Comparison of ENCODE assay signal across 8 mouse cellular contexts in genomic region chrX:160136153-160136552, GRCm38 (mm10). TPM values are rescaled to one million over a fixed set of nuclear protein-coding genes. Genes with fewer than 3 reads are reported as not detected.
A peak's percentile ranks its signal among the peaks of the same experiment; 100 is the strongest.
DNase-seq lines count a peak whose midpoint lies in the region; ATAC-seq and TF ChIP-seq lines count a peak whose summit lies in the region.

No protein-coding gene starts in this region.

- H3K4me3 ChIP-seq in lung, embryonic 16.5 days (ENCODE audit: low read length): peak overlapping the region; percentile 68
- H3K4me3 ChIP-seq in cortical plate, adult 2 months (ENCODE audit: insufficient read depth, low read length): peak overlapping the region; percentile 16; the same call in 1 of the 2 replicates
- H3K4me3 ChIP-seq in intestine, embryonic 16.5 days (ENCODE audit: low read length): peak overlapping the region; percentile 65
- peak overlapping the region; percentile 62 for H3K4me3 ChIP-seq in neural tube, embryonic 13.5 days

- H3K27me3 ChIP-seq in lung, embryonic 16.5 days (ENCODE audit: control insufficient read depth, insufficient read depth, low read depth, low read length): no peaks in the 10 kb centered on the region
- no peaks in the 10 kb centered on the region for H3K27me3 ChIP-seq in intestine, embryonic 16.5 days (replicated peaks; ENCODE audit: control insufficient read depth, insufficient read depth, low read length)
- H3K27me3 ChIP-seq in neural tube, embryonic 13.5 days: peaks cover 3% of the 10 kb centered on the region; the same call in 1 of the 2 replicates

- no peak for TF ChIP-seq CTCF in cortical plate, adult 2 months (IDR thresholded peaks at IDR 0.05; ENCODE audit: extremely low read depth, insufficient read depth, low read length)

- no peak for DNase-seq in lung, postnatal 10 days
- no peak for DNase-seq in ovary, postnatal 36 days (ENCODE audit: low spot score)
- DNase-seq in left cerebral cortex, adult 11 months (ENCODE audit: low spot score): no peak

- no peaks in the 10 kb centered on the region for H3K9me3 ChIP-seq in lung, embryonic 16.5 days (ENCODE audit: control insufficient read depth, low read length)
- no peaks in the 10 kb centered on the region for H3K9me3 ChIP-seq in intestine, embryonic 16.5 days (ENCODE audit: control insufficient read depth, low read length)
- no peaks in the 10 kb centered on the region for H3K9me3 ChIP-seq in neural tube, embryonic 13.5 days

- TF ChIP-seq POLR2A in cortical plate, adult 2 months (IDR thresholded peaks at IDR 0.05; ENCODE audit: extremely low read depth, insufficient read depth, low read length): no peak

- WGBS in lung, embryonic 16.5 days: 44% methylated on average over 5 of the region's 5 CpGs
- 31% methylated on average over 5 of the region's 5 CpGs for WGBS in intestine, embryonic 16.5 days
- WGBS in neural tube, embryonic 13.5 days: 30% methylated on average over 5 of the region's 5 CpGs

- peak overlapping the region; percentile 61 for H3K4me2 ChIP-seq in lung, embryonic 16.5 days (ENCODE audit: low read depth, low read length)
- H3K4me2 ChIP-seq in intestine, embryonic 16.5 days (ENCODE audit: low read depth, low read length): peak overlapping the region; percentile 33
- H3K4me2 ChIP-seq in neural tube, embryonic 13.5 days: peak overlapping the region; percentile 59

- peak overlapping the region; percentile 29; the same call in 1 of the 2 replicates for H3K27ac ChIP-seq in lung, embryonic 16.5 days (ENCODE audit: low read length)
- no peak overlapping the region for H3K27ac ChIP-seq in cortical plate, adult 2 months (ENCODE audit: insufficient read depth, low read length)
- no peak overlapping the region for H3K27ac ChIP-seq in intestine, embryonic 16.5 days (ENCODE audit: low read length)
- no peak overlapping the region for H3K27ac ChIP-seq in neural tube, embryonic 13.5 days (replicated peaks)

- no peaks in the 10 kb centered on the region for H3K36me3 ChIP-seq in lung, embryonic 16.5 days (ENCODE audit: control insufficient read depth, insufficient read depth, low read length)
- no peaks in the 10 kb centered on the region for H3K36me3 ChIP-seq in intestine, embryonic 16.5 days (ENCODE audit: control insufficient read depth, insufficient read depth, low read length)
- peaks cover under 1% of the 10 kb centered on the region; the same call in 1 of the 2 replicates for H3K36me3 ChIP-seq in neural tube, embryonic 13.5 days

- peaks cover 3% of the 10 kb centered on the region; the same call in 1 of the 2 replicates for H3K4me1 ChIP-seq in lung, embryonic 16.5 days (replicated peaks; ENCODE audit: control insufficient read depth, insufficient read depth, low read length)
- peaks cover 2% of the 10 kb centered on the region; the same call in 1 of the 2 replicates for H3K4me1 ChIP-seq in cortical plate, adult 2 months (ENCODE audit: control insufficient read depth, insufficient read depth, low read length)
- no peaks in the 10 kb centered on the region for H3K4me1 ChIP-seq in intestine, embryonic 16.5 days (ENCODE audit: control insufficient read depth, insufficient read depth, low read length)
- peaks cover 18% of the 10 kb centered on the region for H3K4me1 ChIP-seq in neural tube, embryonic 13.5 days (replicated peaks)

- ATAC-seq in lung, embryonic 16.5 days (ENCODE audit: low read depth): no peak
- ATAC-seq in intestine, embryonic 16.5 days: no peak
- no peak for ATAC-seq in neural tube, embryonic 13.5 days (ENCODE audit: low read depth)
- ATAC-seq in megakaryocyte progenitor cell, adult 5-6 weeks (replicated peaks; ENCODE audit: poor library complexity): no peak

- peak overlapping the region; percentile 30; the same call in 1 of the 2 replicates for H3K9ac ChIP-seq in lung, embryonic 16.5 days (ENCODE audit: low read length)
- H3K9ac ChIP-seq in intestine, embryonic 16.5 days (ENCODE audit: low read depth, low read length): 0 out of 2 replicates have a peak overlapping the region, but pooled peaks have one; percentile 19
- H3K9ac ChIP-seq in neural tube, embryonic 13.5 days: no peak overlapping the region

RNA-seq across cellular contexts. Expression of gene Pdha1, which starts 2.1 kb away (rescaled TPM):
- 130 and 131 TPM in 2 replicates for polyA plus RNA-seq in lung, embryonic 16.5 days (2015; fragmentation: Nextera tagmentation; extraction: Ambion mirVana)
- polyA plus RNA-seq in cortical plate, adult 2 months (2012; rRNA removed): 150 and 156 TPM in 2 replicates
- 172 and 178 TPM in 2 replicates for polyA plus RNA-seq in intestine, embryonic 16.5 days (2015; fragmentation: Nextera tagmentation; extraction: Ambion mirVana)
- polyA plus RNA-seq in neural tube, embryonic 13.5 days (2015; fragmentation: Nextera tagmentation; extraction: Ambion mirVana): 120 and 127 TPM in 2 replicates
- 132 and 133 TPM in 2 replicates for total RNA-seq in megakaryocyte progenitor cell, adult 5-6 weeks (2015)
- 156 and 191 TPM in 2 replicates for total RNA-seq in megakaryocyte progenitor cell, adult 5-6 weeks (2017)

Comparison
In these comparisons a context has a peak if more than half of its experiments do, and no peak if none do; other contexts are left out.
1. H3K4me3 ChIP-seq: peak in every context shown above with its lines; median percentile 68 in lung, embryonic 16.5 days; 65 in intestine, embryonic 16.5 days; 62 in neural tube, embryonic 13.5 days; 16 in cortical plate, adult 2 months.